Mouse (Mus musculus) liver, adult 2 months (tissue): ENCODE results near the gene Ikzf5. TPM values are rescaled to one million over a fixed set of nuclear protein-coding genes. Genes with fewer than 3 reads are reported as not detected.
"Not testable (repeated sequence)": the region's sequence is repeated elsewhere in the genome, so short reads cannot be mapped to it uniquely, and the experiment has no call there.

ENCODE experiments used
- DNase-seq: peaks from one replicate; pipeline ENCODE4 v3.0.0-alpha.2; 2011; ENCODE audit warnings: low read depth, low spot score; ENCODE audit errors: extremely low read depth
- H3K27ac ChIP-seq: fragments of 200-500 bp; replicated peaks from 2 replicates; pipeline ENCODE4 v1.5.1; 2012; ENCODE audit warnings: low read depth, mild to moderate bottlenecking, control low read depth, inconsistent platforms, low read length; ENCODE audit not compliant: insufficient read depth
- H3K27me3 ChIP-seq: fragments of 200-500 bp; 2 replicates; pipeline ENCODE4 v1.6.1; 2012; ENCODE audit warnings: mild to moderate bottlenecking, moderate library complexity, low read length, inconsistent platforms; ENCODE audit not compliant: control insufficient read depth, insufficient read depth
- H3K36me3 ChIP-seq: fragments of 200-500 bp; 2 replicates; pipeline ENCODE4 v1.6.1; 2012; ENCODE audit warnings: low read length, inconsistent platforms; ENCODE audit not compliant: control insufficient read depth, insufficient read depth
- H3K4me1 ChIP-seq: fragments of 200-500 bp; 2 replicates; pipeline ENCODE4 v1.6.1; 2011; ENCODE audit warnings: low read length; ENCODE audit not compliant: control insufficient read depth, insufficient read depth
- H3K4me3 ChIP-seq: fragments of 200-500 bp; 2 replicates; pipeline ENCODE4 v1.5.1; 2011; ENCODE audit warnings: low read depth, mild to moderate bottlenecking, control low read depth, low read length, moderate library complexity; ENCODE audit not compliant: insufficient read depth
- H3K79me2 ChIP-seq: fragments of 200-500 bp; 2 replicates; pipeline ENCODE4 v1.6.1; 2012; ENCODE audit warnings: inconsistent platforms, mild to moderate bottlenecking, low read length, moderate library complexity; ENCODE audit not compliant: control insufficient read depth, insufficient read depth
- H3K9ac ChIP-seq: fragments of 200-500 bp; 2 replicates; pipeline ENCODE4 v1.6.1; 2012; ENCODE audit warnings: low read depth, mild to moderate bottlenecking, control low read depth, inconsistent platforms, low read length
- CTCF ChIP-seq: fragments of 200-500 bp; IDR thresholded peaks from 2 replicates; pipeline ENCODE4 v1.5.1; 2011; ENCODE audit warnings: low read depth, low read length, control low read depth
- POLR2A ChIP-seq: fragments of 200-500 bp; IDR thresholded peaks from 2 replicates; pipeline ENCODE4 v1.6.1; 2011; ENCODE audit warnings: low read length, control low read depth; ENCODE audit not compliant: insufficient read depth; ENCODE audit errors: extremely low read depth
- WGBS: fragments of 180-500 bp; shearing (Covaris S2); methylation state at CpG from one replicate; pipeline ENCODE4 v1.1.7; 2018; 5-methylcytosine and 5-hydroxymethylcytosine counted together
- polyA plus RNA-seq: library from polyadenylated mRNA; depleted of rRNA; stranded (reverse); fragments of >200 nt; gene quantifications from 2 replicates; pipeline ENCODE4 v1.2.3, GENCODE M21; 2012
- total RNA-seq: library from RNA; depleted of rRNA; stranded (reverse); fragments of >200 nt; gene quantifications from 2 replicates; pipeline ENCODE4 v1.2.3, GENCODE M21; 2014

Gene Ikzf5
- total and polyA plus RNA-seq, 2 experiments, result 3.4 to 4.9 TPM

- no peak for DNase-seq
- Histone ChIP-seq H3K27me3 (no peaks in the 10 kb centered on the region), H3K4me3 (no peak overlapping the region), H3K4me1 (no peaks in the 10 kb centered on the region), H3K27ac (no peak overlapping the region), H3K79me2 (peaks cover 3% of the 10 kb centered on the region; the same call in 1 of the 2 replicates), H3K9ac (no peak overlapping the region), H3K36me3 (peaks cover 28% of the 10 kb centered on the region)
- 80% methylated on average over 2 of the region's 2 CpGs for WGBS
- TF ChIP-seq CTCF (no peak), POLR2A (no peak)
Measured at GRCm38 (mm10) chr7:131424912-131425311, 14.6 kb upstream of the Ikzf5 start.

GRCm38 (mm10) chr7:131417605-131418004 lies 7.3 kb upstream of the Ikzf5 start:
- DNase-seq, result no peak
- no peak for TF ChIP-seq POLR2A
- TF ChIP-seq CTCF, result no peak
- Histone ChIP-seq H3K27ac (no peak overlapping the region), H3K27me3 (no peaks in the 10 kb centered on the region), H3K9ac (no peak overlapping the region), H3K4me1 (no peaks in the 10 kb centered on the region; the same call in 1 of the 2 replicates), H3K36me3 (no peaks in the 10 kb centered on the region; the same call in none of the 2 replicates), H3K4me3 (no peak overlapping the region), H3K79me2 (peaks cover 16% of the 10 kb centered on the region)

GRCm38 (mm10) chr7:131416742-131417141 lies 6.4 kb upstream of the Ikzf5 start:
- not testable (repeated sequence) for H3K4me3 ChIP-seq, H3K36me3 ChIP-seq, H3K4me1 ChIP-seq, H3K9ac ChIP-seq, H3K27ac ChIP-seq, DNase-seq, H3K27me3 ChIP-seq
- peaks cover 20% of the 10 kb centered on the region for H3K79me2 ChIP-seq

GRCm38 (mm10) chr7:131411941-131412270 lies 1.6 kb upstream of the Ikzf5 start:
- Histone ChIP-seq H3K9ac (no peak overlapping the region), H3K36me3 (no peaks in the 10 kb centered on the region), H3K4me3 (no peak overlapping the region), H3K4me1 (peaks cover 12% of the 10 kb centered on the region), H3K79me2 (peaks cover 18% of the 10 kb centered on the region), H3K27ac (no peak overlapping the region), H3K27me3 (no peaks in the 10 kb centered on the region)
- TF ChIP-seq POLR2A, result no peak
- no peak for TF ChIP-seq CTCF
- peak; percentile 44 for DNase-seq
- 35% methylated on average over 2 of the region's 2 CpGs for WGBS

- peaks cover 12% of the 10 kb centered on the region for H3K4me1 ChIP-seq
- H3K9ac ChIP-seq, result peak overlapping the region; percentile 52
- peak; percentile 47 for DNase-seq
- peaks cover 17% of the 10 kb centered on the region for H3K79me2 ChIP-seq
- no peaks in the 10 kb centered on the region for H3K36me3 ChIP-seq
- H3K27ac ChIP-seq, result peak overlapping the region; percentile 70
- TF ChIP-seq POLR2A (no peak), CTCF (no peak)
- H3K4me3 ChIP-seq, result peak overlapping the region; percentile 53
- H3K27me3 ChIP-seq, result no peaks in the 10 kb centered on the region
- 18% methylated on average over 10 of the region's 10 CpGs for WGBS
Measured at GRCm38 (mm10) chr7:131411221-131411940, 1.1 kb upstream of the Ikzf5 start.

- Histone ChIP-seq H3K4me3 (peak overlapping the region; percentile 81), H3K27ac (peak overlapping the region; percentile 65), H3K4me1 (peaks cover 12% of the 10 kb centered on the region), H3K9ac (peak overlapping the region; percentile 95), H3K79me2 (peaks cover 18% of the 10 kb centered on the region), H3K36me3 (no peaks in the 10 kb centered on the region), H3K27me3 (no peaks in the 10 kb centered on the region)
- no peak for DNase-seq
- TF ChIP-seq POLR2A (no peak), CTCF (no peak)
- under 1% methylated on average over 38 of the region's 38 CpGs for WGBS
Measured at GRCm38 (mm10) chr7:131409988-131410385, 334 bp downstream of the Ikzf5 start.
